Mouse (Mus musculus): ENCODE data around the gene Ina.

Gene Ina

DNA sequence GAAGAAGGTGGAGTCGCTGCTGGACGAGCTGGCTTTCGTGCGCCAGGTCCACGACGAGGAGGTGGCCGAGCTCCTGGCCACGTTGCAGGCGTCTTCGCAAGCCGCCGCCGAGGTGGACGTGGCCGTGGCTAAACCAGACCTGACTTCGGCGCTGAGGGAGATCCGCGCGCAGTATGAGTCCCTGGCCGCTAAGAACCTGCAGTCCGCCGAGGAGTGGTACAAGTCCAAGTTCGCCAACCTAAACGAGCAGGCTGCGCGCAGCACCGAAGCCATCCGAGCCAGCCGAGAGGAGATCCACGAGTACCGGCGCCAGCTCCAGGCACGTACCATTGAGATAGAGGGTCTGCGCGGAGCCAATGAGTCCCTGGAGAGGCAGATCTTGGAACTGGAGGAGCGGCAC lies 898 bp downstream of the Ina start:
- no peak for DNase-seq

DNA sequence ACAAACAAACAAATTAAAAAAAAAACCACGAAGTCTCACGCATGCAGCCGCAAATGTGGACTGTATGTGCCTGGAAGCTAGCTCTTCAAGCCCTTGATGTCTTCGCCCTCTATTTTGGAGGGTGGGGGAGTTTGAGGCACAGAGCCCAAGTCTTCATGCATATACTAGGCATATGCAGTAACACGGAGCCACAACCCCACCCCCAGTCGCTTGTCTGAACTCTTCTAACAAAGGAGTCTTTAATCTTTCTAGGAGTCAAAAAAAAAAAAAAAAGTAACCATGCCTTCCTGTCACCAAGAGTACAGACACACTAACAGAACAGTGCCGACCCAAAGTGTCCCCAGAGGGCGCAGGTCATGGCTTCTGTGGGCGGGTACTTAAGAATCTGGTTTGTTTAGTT lies 1.5 kb downstream of the Ina start:
- no peak for DNase-seq

DNA sequence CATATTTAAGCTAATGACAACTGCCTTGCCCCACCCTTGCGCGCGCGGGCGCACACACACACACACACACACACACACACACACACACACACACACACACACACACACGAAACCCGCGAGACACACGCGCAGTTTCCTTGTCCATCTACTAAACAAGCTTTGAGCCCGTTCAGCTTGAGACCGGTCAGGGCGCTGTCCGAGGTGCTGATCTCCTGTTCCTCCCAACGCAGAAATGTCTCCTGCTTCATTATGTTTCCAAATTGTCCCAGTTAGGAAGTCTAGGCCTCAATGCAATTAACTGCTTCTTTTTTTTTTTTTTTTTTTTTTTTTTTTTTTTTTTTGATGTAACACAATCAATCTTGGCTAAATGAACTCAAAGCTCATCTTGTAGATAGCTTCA lies 2.0 kb downstream of the Ina start:
- DNase-seq, result peak; percentile 80

DNA sequence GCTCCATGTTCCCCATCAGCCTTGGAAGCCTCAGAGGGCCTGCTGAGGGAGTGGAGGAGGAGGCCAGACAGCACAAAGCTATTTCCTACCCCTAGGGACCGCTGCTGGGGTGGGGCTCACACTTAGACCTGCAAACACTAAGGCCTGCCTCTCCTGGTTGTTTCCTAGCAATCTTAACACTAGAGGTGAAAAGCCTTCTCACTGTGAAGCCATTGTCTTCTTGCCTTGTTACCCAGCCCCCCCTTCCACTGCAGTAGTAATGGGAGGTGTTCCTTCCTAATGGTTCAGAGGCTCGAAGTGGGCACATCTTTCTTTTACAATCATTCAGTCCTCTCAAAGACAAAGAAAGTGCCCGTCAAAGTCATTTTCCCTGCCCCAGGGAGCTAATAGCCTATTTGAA lies 3.3 kb downstream of the Ina start:
- no peak for DNase-seq

DNA sequence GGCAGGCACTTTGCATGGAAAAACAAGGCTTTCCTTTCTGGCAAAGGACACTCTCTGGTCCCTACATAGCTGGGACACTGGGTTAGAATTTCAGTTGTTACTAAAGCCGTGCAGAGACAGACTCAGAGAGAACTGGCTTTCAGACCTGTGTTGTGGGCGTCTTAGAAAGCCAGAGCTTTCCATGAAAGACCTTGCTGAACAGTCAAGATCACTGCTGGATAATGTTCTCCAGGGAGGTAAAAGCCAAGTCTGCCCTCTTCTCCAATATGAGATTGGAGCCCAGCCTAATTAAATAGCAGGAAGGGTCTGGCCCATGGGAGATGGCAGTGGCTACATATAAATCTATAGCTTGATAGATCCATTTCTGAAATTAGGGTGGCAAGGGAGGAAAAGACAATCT lies 3.8 kb downstream of the Ina start:
- DNase-seq, result no peak

DNA sequence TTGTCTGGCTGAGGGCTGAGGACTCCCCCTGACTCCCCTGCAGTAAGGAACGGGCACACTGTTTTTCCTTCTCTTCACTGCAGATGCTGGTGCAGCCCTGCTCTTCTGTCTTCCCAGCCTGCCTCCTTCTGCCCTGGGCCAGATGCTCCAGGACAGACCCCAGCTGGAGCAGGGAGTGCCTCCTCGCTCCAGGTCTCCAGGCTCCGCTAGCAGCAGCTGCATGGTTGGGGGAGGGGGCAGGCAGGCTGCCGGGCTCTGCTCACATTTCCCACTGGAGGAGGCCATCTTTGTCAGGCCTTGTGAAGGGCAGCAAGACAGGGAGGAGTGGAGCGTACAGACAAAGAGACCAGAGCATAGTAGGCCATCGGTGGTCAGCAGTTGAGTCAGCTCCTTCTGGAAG lies 4.8 kb downstream of the Ina start:
- no peak for DNase-seq

DNA sequence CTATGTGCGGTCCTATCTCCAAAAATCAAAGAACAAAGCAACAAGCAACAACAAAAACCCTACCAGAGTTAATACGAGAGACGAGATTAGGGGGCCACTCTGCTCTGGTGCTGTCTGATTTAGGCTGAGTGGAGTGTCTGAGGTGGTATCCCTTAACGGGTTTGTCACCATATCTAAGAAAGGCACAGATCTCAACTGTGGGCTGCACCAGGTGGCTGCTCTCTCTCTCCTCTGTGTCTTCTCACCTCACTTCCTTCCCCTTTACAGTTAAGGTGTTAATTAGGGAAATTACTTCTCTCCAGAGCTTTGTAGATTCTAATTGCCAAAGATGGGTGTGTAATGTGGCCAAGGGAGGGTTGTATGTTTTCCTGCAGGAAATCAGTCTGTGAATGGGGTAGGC lies 8.2 kb downstream of the Ina start:
- DNase-seq, result no peak

DNA sequence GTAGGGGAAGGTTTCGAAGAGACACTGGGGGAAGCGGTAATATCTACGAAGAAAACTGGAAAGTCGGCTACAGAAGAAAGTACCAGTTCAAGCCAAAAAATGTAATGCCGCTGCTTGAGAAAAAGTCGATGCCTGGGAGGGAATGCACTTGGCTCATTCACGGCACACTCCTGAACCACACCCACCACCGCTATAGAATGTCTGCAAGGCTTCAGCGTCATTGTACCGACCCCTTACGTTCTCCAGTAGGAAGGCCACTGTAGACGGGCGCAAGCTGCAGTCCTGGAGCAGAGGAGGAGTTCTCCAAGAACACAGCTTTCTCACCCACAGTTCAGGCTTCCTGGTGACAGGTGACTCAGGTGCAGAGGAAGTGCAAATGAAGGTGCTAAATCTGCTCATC lies 9.0 kb downstream of the Ina start:
- DNase-seq, result no peak

DNA sequence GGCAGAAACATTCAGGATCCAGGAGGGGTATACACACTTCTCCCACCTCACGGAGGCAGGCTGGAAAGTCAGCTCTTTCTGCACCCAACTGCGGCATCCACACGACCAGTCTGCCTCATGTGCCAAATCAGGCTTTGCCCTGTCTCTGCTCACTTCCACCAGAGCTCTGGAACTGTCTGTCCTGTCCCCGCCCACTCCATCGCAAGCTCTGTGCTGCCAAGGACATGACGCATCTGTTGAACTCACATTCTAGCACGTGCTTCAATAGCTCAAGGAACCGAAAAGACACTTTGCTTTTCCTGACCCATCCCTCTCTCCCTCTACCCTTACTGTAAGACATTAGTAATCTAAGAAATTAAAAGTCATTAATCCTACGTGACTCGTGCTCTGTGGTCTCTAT lies 10.5 kb downstream of the Ina start:
- no peak for DNase-seq

DNA sequence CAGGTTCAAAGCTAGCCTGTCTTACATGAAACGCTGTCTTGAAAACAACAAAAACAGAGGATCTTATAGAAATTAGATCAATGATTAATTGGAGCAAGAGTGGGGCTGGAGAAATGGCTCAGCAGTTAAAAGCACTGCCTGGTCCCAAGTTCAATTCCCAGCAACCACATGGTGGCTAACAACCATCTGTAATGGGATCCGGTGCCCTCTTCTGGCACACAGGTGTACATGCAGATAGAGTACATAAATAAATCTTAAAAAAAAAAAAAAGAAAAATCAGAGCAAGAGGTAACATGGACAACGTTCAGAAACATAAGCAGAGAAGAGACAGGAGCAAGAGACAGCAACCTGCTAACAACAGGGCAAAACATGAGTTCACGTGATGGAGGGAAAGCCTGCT lies 12.0 kb downstream of the Ina start:
- DNase-seq, result no peak

DNA sequence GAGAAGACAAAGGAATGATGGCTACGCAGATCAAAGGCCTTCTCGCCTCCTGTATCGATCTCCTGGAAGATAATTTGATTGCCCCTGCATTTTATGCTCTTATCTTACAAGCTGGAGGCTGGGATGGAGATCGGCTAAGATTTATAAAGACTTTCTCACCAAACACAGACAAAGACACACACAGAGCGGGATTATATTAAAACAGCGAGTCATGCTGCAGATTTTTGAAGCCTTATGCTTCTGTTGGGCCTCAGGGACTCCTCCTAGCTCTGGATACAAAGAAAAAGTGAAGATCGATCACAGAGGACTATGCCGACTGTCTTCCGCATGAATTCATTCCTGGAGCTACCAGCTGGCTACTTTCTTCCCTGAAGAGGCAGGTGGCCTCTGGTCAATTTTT lies 15.3 kb downstream of the Ina start:
- no peak for DNase-seq

DNA sequence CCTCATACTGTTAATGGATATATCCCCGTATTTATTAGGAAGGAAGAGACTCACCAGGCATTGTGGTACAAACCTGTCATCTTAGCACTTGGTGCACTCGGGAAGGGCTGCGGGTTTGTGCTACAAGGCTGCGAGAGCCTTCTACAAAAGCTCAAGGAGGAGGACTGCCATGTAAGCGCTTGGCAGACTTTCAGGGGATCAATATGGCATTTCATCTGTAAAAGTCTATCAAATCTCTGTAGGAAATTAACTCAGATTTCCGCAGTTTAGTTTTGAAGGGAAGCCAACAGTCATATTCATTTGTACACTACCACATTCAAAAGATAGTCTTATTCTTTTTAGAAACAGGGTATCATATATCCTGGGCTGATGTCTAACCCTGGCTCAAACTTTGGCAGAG lies 17.3 kb downstream of the Ina start:
- DNase-seq, result no peak

DNA sequence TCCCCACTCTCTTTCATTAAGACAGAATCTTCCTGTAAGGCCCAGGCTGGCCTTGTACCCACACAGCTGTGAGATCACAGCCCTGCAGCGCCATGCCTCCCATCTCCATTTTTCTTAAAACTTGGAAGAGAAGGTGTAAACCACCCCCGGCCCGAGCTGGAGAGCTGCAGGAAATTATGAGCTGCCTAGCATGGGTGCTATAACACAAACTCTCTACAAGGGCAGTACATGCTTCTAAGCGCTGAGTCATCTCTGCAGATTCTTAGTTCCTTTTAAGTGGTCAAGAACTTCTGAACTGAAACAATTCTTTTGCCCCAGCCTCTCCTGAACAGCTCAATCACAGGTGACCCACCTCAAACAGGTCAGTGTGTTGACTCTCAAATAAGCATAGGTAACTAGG lies 20.4 kb downstream of the Ina start:
- no peak for DNase-seq

DNA sequence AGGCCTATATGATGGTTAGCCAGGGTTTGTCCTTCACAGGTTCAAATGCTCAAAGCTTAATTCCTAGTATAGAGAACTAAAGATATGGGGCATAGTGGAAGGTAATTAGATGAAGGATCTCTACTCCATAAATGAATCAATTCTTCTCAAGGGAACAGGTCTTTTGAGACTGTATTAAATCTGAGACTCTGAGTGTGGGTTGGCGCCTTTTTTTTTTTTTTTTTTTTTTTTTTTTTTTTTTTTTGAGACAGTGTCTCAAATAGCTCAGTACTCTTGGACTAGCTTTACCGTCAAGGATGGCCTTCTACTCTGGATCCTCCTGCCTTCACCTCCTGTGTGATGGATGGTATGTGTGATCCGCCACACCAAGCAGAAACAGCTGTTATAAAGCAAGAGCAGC lies 22.1 kb downstream of the Ina start:
- DNase-seq, result no peak

DNA sequence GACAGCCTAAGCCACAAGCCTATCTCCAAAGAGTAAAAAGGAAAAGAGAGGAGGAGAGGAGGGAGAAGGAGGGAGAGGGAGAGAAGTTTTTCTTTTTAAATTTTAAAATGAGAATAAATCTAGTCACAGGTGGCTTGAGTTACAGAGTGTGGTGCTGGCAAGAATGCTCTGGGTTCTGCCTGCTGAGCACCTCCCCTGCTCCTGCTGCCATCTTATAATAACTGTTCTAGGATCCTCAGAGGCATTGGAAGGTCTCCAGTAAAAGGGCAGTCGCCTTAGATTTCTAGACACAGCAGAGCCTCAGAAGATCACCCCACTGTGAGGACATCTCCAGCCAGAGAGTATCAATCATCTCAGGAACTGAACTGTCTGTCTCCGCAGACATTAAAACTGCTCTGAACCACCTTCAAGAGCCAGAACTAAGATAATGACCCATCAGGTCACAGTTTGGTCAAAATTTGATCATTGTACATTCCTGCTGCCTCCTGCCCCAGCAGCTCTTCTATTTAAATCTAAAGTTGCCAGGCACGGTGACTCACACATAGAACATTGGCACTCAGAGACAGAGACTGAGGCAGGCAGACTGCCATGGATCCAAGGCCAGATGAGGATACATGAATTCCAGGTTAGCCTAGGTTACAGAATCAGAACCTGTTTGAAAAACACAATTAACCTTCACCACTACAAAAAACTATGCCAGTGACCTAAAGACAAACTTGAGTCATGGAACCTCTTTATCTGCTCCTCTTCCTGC lies 26.4 kb downstream of the Ina start:
- no peak for DNase-seq

DNA sequence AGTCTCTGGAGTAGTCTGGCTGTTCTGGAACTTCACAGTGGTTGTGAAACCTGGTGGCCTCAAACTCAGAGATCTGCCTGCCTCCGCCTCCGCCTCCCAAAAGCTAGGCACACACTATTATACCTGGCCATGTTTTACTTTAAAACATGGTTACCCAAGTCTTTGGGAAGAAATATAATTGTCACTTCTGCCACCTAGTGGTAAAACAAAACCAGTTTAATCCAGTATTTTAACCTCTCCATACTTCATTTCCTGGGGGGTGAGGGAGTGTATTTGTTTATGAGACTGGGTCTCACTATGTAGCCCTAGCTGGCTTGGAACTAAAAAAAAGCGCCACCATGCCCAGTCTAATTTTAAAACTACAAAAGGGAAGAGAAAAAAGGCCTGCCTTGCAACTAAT lies 29.1 kb downstream of the Ina start:
- no peak for DNase-seq

DNA sequence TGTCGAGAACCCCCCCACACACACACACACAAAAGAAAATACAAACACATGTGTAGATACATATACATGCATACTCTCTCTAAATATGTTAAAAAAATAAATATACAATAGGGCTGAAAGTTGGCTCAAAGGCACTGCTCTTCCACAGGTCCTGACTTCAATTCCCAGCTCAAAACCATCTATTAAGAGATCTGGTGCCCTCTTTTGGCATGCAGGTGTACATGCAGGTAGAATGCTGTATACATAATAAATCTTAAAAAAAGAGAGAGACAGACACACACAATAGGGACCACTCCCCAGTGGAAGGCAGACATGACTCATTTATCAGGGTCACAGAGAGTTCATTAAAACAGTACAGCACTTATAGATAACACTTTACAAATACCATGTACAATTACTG lies 31.8 kb downstream of the Ina start:
- no peak for DNase-seq

DNA sequence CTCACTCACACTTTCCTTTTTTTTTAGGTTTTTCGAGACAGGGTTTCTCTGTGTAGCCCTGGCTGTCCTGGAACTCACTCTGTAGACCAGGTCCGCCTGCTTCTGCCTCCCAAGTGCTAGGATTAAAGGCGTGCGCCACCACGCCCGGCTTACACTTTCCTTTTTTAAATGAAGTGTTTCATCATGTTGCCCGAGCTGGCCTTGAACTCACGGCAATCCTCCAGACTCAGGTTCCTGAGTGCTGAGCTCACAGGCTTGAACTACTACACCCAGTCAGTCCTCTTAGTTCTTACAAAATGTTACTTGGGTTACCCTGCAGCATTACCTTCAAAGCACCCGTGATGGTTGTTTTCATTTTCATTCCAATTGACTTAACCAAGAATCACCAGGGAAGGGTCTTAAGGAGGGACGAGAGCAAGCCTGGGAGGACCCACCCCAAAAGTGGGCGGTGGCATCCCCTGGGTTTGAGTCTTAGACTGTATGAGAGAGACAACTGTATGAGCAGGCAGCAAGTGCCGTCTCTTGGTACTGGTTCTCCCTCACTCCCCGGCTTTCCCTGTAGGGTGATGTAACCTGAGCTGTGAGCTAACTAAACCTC lies 32.8 kb downstream of the Ina start:
- no peak for DNase-seq

DNA sequence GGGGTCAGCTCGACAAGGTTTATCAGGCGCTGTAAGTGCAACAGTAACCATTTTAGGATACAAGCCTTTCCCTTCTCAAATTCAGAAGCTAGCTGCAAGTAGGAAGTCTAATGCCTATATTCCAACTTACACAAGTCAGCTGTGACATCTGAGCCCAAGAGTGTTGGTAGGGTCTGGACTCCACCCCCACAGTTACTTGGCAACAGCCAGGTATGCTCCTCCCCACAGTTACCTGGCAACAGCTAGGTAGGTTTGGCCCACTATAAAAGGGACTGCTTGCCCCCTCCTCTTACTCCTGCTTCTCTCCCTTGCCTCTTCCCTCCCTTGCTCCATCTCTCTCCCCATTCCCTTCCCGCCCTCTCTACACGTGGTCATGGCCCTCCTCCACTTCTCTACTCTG lies 34.6 kb downstream of the Ina start:
- no peak for DNase-seq

DNA sequence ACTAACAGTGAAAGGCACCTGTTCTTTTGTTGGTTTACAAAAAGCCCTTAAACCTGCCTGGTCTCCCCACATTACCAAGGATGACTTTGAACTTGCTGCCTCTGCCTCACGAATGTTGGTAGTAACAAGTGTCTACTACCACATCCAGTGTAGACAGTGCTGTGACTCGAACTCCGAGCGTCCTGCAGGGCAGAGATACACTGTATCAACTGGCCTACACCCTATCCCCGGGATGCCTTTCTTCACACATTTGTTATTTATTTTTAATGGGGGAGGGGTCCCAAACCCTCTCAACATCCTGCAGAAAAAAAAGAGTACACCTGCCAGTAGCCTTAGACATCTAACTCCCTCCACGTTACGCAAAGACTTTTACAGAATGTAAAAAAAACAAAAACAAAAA lies 35.3 kb downstream of the Ina start:
- no peak for DNase-seq

DNA sequence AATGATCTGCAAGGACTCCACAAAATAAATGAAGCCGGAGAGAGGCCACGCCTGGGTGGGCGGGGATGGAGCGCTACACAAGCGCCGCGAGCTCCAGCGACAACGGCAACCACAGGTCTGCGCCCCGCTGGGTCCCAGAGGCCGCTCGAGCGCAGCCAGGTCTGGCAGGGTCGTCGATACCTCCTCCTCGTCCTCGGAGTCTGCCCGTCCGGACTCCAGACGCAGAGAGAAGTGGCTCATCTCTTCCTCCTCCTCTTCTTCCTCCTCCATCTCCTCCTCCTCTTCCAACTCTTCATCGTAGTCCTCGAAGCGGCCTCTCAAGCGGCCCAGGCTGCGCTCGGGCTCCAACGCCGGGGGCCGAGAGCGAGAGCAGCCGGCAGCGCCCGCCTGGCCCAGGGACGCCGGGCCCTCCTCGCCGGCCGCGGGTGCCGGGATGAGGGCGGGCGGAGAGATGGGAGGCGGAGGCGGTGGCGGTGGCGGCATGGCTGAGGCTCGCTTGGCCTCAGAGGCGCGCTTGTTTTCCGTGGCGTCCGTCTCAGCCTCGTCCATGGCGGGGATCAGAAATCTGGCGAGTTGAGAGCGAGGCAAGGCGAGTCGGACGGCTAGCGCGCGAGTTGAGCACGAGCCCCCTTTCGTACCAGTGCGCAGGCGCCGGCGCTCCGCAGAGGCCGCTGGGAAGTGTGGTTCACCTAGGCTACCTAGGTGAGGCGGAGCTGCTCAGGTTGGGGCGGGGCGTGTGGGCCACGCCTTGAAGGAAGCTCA lies 36.0 kb downstream of the Ina start, which contains the start of gene Pcgf6:
Pcgf6 (minus strand) TSS at position 636 of the 762 bp plus-strand sequence.
- peak; percentile 85 for DNase-seq

DNA sequence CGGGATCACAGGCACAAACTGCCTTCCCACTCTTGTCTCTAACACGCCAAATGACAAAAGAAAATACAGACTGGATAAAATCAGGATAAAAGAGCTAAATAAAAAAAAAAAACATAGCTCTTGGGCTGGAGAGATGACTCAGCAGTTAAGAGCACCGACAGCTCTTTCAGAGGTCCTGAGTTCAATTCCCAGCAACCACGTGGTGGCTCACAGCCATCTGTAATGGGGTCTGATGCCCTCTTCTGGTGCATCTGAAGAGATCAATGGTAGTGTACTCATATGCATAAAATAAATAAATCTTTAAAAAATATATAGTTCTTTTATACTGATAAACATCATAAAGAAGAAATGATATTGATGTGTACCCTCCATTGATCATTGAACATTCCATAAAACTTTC lies 38.4 kb downstream of the Ina start:
- DNase-seq, result no peak

DNA sequence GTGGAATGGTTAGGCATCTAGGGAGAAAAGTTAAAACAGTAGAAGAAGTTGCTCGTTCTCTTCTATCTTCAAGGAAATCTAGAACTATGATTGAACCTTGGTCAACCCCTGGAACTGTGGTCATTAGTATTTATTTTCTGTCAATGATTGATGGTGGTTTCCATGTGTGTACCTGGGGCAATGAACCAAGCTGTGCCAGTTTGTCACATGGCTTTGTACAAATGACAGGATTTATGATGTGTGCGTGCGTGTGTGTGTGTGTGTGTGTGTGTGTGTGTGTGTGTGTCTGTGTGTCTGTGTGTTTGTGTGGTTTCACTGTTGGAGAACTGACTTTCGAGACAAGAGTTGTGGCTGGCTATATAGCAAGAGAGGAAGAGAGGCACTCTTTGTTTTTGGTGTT lies 39.0 kb downstream of the Ina start:
- peak; percentile 87 for DNase-seq

DNA sequence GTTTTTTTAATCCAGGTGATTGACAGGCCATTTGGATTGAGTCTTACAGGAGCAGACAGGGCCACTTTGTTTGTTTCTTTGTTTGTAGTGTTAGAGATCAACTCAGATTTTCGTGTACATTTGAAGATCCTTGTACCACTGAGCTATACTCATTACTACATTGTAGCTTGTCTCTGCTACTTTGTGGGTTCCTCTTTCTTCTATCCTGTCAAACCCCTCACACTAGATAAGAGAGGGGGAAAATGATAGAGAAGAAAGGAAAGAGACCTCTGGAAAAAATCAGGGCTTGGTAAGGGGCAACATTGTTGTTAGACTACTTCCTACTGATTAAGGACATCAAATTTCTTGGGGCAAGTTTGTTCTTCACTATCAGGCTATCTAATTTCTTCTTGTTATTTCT lies 43.2 kb downstream of the Ina start:
- DNase-seq, result no peak
